16 mouse cellular contexts compared by ENCODE assay signal in genomic region chr6:49823371-49823770, GRCm38 (mm10). TPM values are rescaled to one million over a fixed set of nuclear protein-coding genes. Genes with fewer than 3 reads are reported as not detected.
DNase-seq lines count a peak whose midpoint lies in the region; ATAC-seq and TF ChIP-seq lines count a peak whose summit lies in the region.
"Had no signal": no experiment of that assay in that cellular context is flagged by ENCODE, and none has a peak within 500 bp of the region (broad histone marks: within the 10 kb centered on the region; RNA-seq: fewer than 3 reads in every experiment).

No protein-coding gene starts in this region.

- no peaks in the 10 kb centered on the region for H3K9me3 ChIP-seq in kidney, postnatal 0 days (replicated peaks; ENCODE audit: low read length)
- H3K9me3 ChIP-seq in midbrain, embryonic 11.5 days (ENCODE audit: control insufficient read depth, low read length): no peaks in the 10 kb centered on the region
- H3K9me3 ChIP-seq: G1E; intestine, embryonic 15.5 days; liver, embryonic 12.5 days had no signal

- H3K36me3 ChIP-seq in kidney, postnatal 0 days (ENCODE audit: insufficient read depth, low read length): no peaks in the 10 kb centered on the region
- H3K36me3 ChIP-seq in midbrain, embryonic 11.5 days (ENCODE audit: control insufficient read depth, insufficient read depth, low read length): no peaks in the 10 kb centered on the region
- H3K36me3 ChIP-seq: G1E; intestine, embryonic 15.5 days; liver, embryonic 12.5 days had no signal

- WGBS in kidney, postnatal 0 days: 7% methylated on average over 15 of the region's 15 CpGs
- WGBS in midbrain, embryonic 11.5 days: 10% methylated on average over 15 of the region's 15 CpGs
- 15% methylated on average over 15 of the region's 15 CpGs for WGBS in olfactory bulb, adult 2 months

- H3K27ac ChIP-seq in kidney, postnatal 0 days: no peak overlapping the region
- no peak overlapping the region for H3K27ac ChIP-seq in midbrain, embryonic 11.5 days (ENCODE audit: low read depth, low read length)
- H3K27ac ChIP-seq in olfactory bulb, adult 2 months (ENCODE audit: insufficient read depth, low read depth, low read length): no peak overlapping the region
- H3K27ac ChIP-seq: intestine, embryonic 15.5 days; liver, embryonic 12.5 days had no signal

- no peak for TF ChIP-seq CTCF in kidney, postnatal 0 days (IDR thresholded peaks at IDR 0.05; ENCODE audit: low read depth)
- TF ChIP-seq CTCF in olfactory bulb, adult 2 months (IDR thresholded peaks at IDR 0.05; ENCODE audit: insufficient read depth, low read depth, low read length): no peak

- no peak for ATAC-seq in kidney, postnatal 0 days (replicated peaks; ENCODE audit: low FRiP score, low read depth)
- ATAC-seq in midbrain, embryonic 11.5 days (ENCODE audit: low FRiP score): no peak
- ATAC-seq: activated CD4-positive, CD25-positive, alpha-beta regulatory T cell, adult 4 months; intestine, embryonic 15.5 days; liver, embryonic 12.5 days had no signal

- peak; percentile 49 for DNase-seq in heart, adult 11 months
- DNase-seq in heart, postnatal 14 days: no peak
- no peak for DNase-seq in kidney, postnatal 0 days (ENCODE audit: low spot score)
- DNase-seq in kidney, adult 8-10 months: no peak
- DNase-seq in midbrain, embryonic 11.5 days (ENCODE audit: low spot score, missing footprints): peak; percentile 92
- DNase-seq in left cerebral cortex, postnatal 4 days: no peak
- DNase-seq in ovary, postnatal 36 days (ENCODE audit: low spot score): no peak
- DNase-seq: cerebellum, adult 9-11 months; gastrocnemius, postnatal 14 days; layer of hippocampus, postnatal 36 days; thymus, adult 2 months had no signal

- no peak for TF ChIP-seq POLR2A in olfactory bulb, adult 2 months (IDR thresholded peaks at IDR 0.05; ENCODE audit: insufficient read depth, low read depth, low read length)

- peak overlapping the region; percentile 49; the same call in 1 of the 2 replicates for H3K4me3 ChIP-seq in kidney, postnatal 0 days (replicated peaks; ENCODE audit: low read depth, low read length)
- H3K4me3 ChIP-seq in midbrain, embryonic 11.5 days (ENCODE audit: low read depth, low read length): no peak overlapping the region
- H3K4me3 ChIP-seq in olfactory bulb, adult 2 months (ENCODE audit: insufficient read depth, low read depth, low read length): peak overlapping the region; percentile 33; the same call in 1 of the 2 replicates

- intact Hi-C loops in heart, postnatal 14 days (cut with DNase I): no loop called here
- intact Hi-C loops in left cerebral cortex, postnatal 4 days (cut with DNase I): loop anchor here (10.0 kb wide), 1 partner anchor 299 kb away; no protein-coding TSS in a partner anchor

- H3K9ac ChIP-seq in kidney, postnatal 0 days (ENCODE audit: low read depth, low read length): no peak overlapping the region
- no peak overlapping the region for H3K9ac ChIP-seq in midbrain, embryonic 11.5 days (ENCODE audit: low read length)
- H3K9ac ChIP-seq: intestine, embryonic 15.5 days; liver, embryonic 12.5 days had no signal

- peaks cover 13% of the 10 kb centered on the region for H3K4me1 ChIP-seq in kidney, postnatal 0 days (replicated peaks; ENCODE audit: insufficient read depth, low read length)
- H3K4me1 ChIP-seq in midbrain, embryonic 11.5 days (ENCODE audit: control insufficient read depth, insufficient read depth, low read length): peaks cover 12% of the 10 kb centered on the region
- peaks cover 12% of the 10 kb centered on the region for H3K4me1 ChIP-seq in olfactory bulb, adult 2 months (ENCODE audit: control insufficient read depth, insufficient read depth, low read length)

- peak overlapping the region; percentile 95; the same call in 1 of the 2 replicates for H3K4me2 ChIP-seq in kidney, postnatal 0 days (ENCODE audit: low read length)
- no peak overlapping the region for H3K4me2 ChIP-seq in midbrain, embryonic 11.5 days

- peaks cover 20% of the 10 kb centered on the region for H3K27me3 ChIP-seq in kidney, postnatal 0 days (ENCODE audit: insufficient read depth, low read length)
- peaks cover 33% of the 10 kb centered on the region for H3K27me3 ChIP-seq in midbrain, embryonic 11.5 days (ENCODE audit: control insufficient read depth, insufficient read depth, low read length)

RNA-seq across cellular contexts. Expression of gene Npy, which starts 0.9 kb away (rescaled TPM):
- total RNA-seq in heart, postnatal 14 days (2021): not detected
- 13.9 and 18.3 TPM in 2 replicates for polyA plus RNA-seq in kidney, postnatal 0 days (2015; fragmentation: Nextera tagmentation; extraction: Ambion mirVana)
- 2.1 and 3.0 TPM in 2 replicates for polyA plus RNA-seq in midbrain, embryonic 11.5 days (2014; fragmentation: Nextera tagmentation; extraction: Ambion mirVana)
- not detected in 2 replicates for polyA plus RNA-seq in olfactory bulb, adult 2 months (2012; ENCODE audit: insufficient read depth, insufficient read length, low replicate concordance, missing spikeins)
- 100 to 1,000 TPM; 161 to 165 TPM for total RNA-seq in left cerebral cortex, postnatal 4 days (2021)
- total RNA-seq: G1E; gastrocnemius, postnatal 14 days had no signal
- polyA plus RNA-seq: activated CD4-positive, CD25-positive, alpha-beta regulatory T cell, adult 4 months had no signal

Comparison
In these comparisons a context has a peak if more than half of its experiments do, and no peak if none do; other contexts are left out.
1. DNase-seq: peak in heart, adult 11 months (single experiment) and midbrain, embryonic 11.5 days (single experiment); none in heart, postnatal 14 days (0 of 2), kidney, postnatal 0 days (single experiment), kidney, adult 8-10 months (0 of 2), left cerebral cortex, postnatal 4 days (single experiment) and ovary, postnatal 36 days (single experiment).